Mouse (Mus musculus) hindbrain, embryonic 13.5 days (tissue): ENCODE results near the gene Pola1. TPM values are rescaled to one million over a fixed set of nuclear protein-coding genes. Genes with fewer than 3 reads are reported as not detected.
"Not testable (repeated sequence)": the region's sequence is repeated elsewhere in the genome, so short reads cannot be mapped to it uniquely, and the experiment has no call there.

ENCODE experiments used
- ATAC-seq: fragments of 200-750 bp; cut with Nextera tagmentation; 2 replicates; pipeline ENCODE4 v1.8.0; 2017; ENCODE audit warnings: moderate TSS enrichment; ENCODE audit not compliant: low FRiP score
- H3K27ac ChIP-seq: fragments of 300-500 bp; sonication (generic); 2 replicates; pipeline ENCODE4 v1.5.1; 2015; ENCODE audit warnings: inconsistent platforms, mild to moderate bottlenecking, moderate library complexity
- H3K27me3 ChIP-seq: fragments of 300-500 bp; sonication (generic); 2 replicates; pipeline ENCODE4 v1.6.1; 2015; ENCODE audit warnings: mild to moderate bottlenecking, inconsistent platforms
- H3K36me3 ChIP-seq: fragments of 300-500 bp; sonication (generic); 2 replicates; pipeline ENCODE4 v1.6.1; 2015; ENCODE audit warnings: mild to moderate bottlenecking, inconsistent platforms
- H3K4me1 ChIP-seq: fragments of 300-500 bp; sonication (generic); replicated peaks from 2 replicates; pipeline ENCODE4 v1.6.1; 2015; ENCODE audit warnings: inconsistent platforms
- H3K4me2 ChIP-seq: fragments of 300-500 bp; sonication (generic); 2 replicates; pipeline ENCODE4 v1.6.1; 2015; ENCODE audit warnings: inconsistent platforms, mild to moderate bottlenecking, moderate library complexity
- H3K4me3 ChIP-seq: fragments of 300-500 bp; sonication (generic); 2 replicates; pipeline ENCODE4 v1.5.1; 2015; ENCODE audit warnings: mild to moderate bottlenecking, inconsistent platforms
- H3K9ac ChIP-seq: fragments of 300-500 bp; sonication (generic); 2 replicates; pipeline ENCODE4 v1.6.1; 2015; ENCODE audit warnings: mild to moderate bottlenecking, inconsistent platforms
- H3K9me3 ChIP-seq: fragments of 300-500 bp; sonication (generic); 2 replicates; pipeline ENCODE4 v1.6.1; 2016; ENCODE audit warnings: inconsistent platforms
- WGBS: fragments of 180-500 bp; shearing (Covaris S2); methylation state at CpG from one replicate; pipeline ENCODE4 v1.1.7; 2015; 5-methylcytosine and 5-hydroxymethylcytosine counted together
- polyA plus RNA-seq: library from polyadenylated mRNA; unstranded; fragments of >200 nt; fragmentation: Nextera tagmentation; extraction: Ambion mirVana; gene quantifications from 2 replicates; pipeline ENCODE4 v1.2.1, GENCODE M21; 2015

Pola1 gene
- polyA plus RNA-seq, 1 experiment from 2014 or later, result 5.4 TPM

- H3K4me1 ChIP-seq, H3K4me2 ChIP-seq, H3K4me3 ChIP-seq, H3K27me3 ChIP-seq, H3K9me3 ChIP-seq, H3K36me3 ChIP-seq, H3K9ac ChIP-seq, H3K27ac ChIP-seq, ATAC-seq: not testable (repeated sequence)
Measured at GRCm38 (mm10) chrX:93400871-93401270, 231.1 kb downstream of the Pola1 start.

GRCm38 (mm10) chrX:93397089-93397488 lies 234.9 kb downstream of the Pola1 start:
- Histone ChIP-seq H3K4me3 (no peak overlapping the region), H3K4me1 (no peaks in the 10 kb centered on the region), H3K27me3 (no peaks in the 10 kb centered on the region), H3K36me3 (no peaks in the 10 kb centered on the region), H3K9ac (no peak overlapping the region), H3K4me2 (no peak overlapping the region), H3K27ac (no peak overlapping the region), H3K9me3 (no peaks in the 10 kb centered on the region)
- WGBS, result 87% methylated on average over 3 of the region's 3 CpGs
- no peak for ATAC-seq

DNA sequence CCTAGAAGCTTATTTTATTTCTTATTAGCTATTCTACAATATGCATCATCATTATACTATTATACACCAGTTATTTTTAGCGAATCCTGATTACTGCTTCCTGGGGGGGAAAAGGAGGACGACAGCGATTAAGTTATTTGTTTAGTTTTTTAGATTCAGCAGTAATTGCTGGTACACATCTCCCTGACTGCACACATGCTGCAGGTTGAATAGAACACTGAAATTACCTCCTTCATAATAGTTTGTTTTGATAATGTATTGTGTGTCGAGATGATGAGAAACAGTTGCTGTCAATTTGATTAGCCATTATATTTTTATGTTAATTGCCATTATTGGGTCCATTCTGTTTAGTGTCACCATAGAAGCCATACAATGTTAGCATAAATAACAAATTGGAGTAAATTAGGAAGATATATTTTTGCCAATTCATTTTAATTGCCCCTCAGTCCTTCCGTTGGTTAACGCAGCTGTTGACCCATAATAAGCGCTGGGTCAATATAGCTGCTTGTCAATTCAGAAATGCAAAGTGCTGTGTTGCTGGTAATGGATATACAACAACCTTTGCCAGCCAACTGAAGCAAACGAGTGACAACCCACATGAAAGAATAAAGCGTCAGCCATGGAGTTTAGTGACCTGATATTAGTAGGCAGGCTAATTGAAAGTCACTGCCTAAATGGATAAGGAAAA lies 254.5 kb downstream of the Pola1 start:
- Histone ChIP-seq H3K9me3 (no peaks in the 10 kb centered on the region), H3K4me1 (no peaks in the 10 kb centered on the region), H3K9ac (no peak overlapping the region), H3K27ac (no peak overlapping the region), H3K4me2 (no peak overlapping the region), H3K36me3 (no peaks in the 10 kb centered on the region), H3K4me3 (no peak overlapping the region), H3K27me3 (no peaks in the 10 kb centered on the region)
- ATAC-seq, result no peak
- WGBS, result 67% methylated on average over 9 of the region's 9 CpGs

DNA sequence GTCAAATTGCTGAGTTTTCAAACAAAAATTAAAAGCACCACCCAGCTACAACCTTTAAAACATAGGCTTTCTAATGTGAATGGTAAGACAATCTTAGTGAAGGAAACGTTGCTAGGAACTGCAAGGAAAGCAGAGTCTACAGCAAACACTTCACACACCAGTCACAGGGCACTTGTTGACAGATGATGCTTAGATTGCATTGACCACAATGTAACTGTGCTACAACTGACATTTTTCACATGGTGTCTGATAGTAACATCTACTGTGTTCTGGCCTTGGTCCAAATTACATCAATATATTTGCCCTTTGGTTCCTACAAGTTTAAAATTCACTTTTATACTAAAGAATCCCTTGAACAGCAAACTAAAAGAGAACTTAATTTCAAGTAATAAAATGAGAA lies 258.5 kb downstream of the Pola1 start:
- no peak overlapping the region for H3K4me3 ChIP-seq
- 66% methylated on average over 1 of the region's 1 CpGs for WGBS
- no peak overlapping the region for H3K9ac ChIP-seq
- H3K27ac ChIP-seq, result no peak overlapping the region
- no peaks in the 10 kb centered on the region for H3K27me3 ChIP-seq
- H3K4me2 ChIP-seq, result no peak overlapping the region
- ATAC-seq, result no peak
- H3K4me1 ChIP-seq, result no peaks in the 10 kb centered on the region
- no peaks in the 10 kb centered on the region for H3K9me3 ChIP-seq
- no peaks in the 10 kb centered on the region for H3K36me3 ChIP-seq

- H3K36me3 ChIP-seq, result no peaks in the 10 kb centered on the region
- H3K9me3 ChIP-seq, result no peaks in the 10 kb centered on the region
- no peaks in the 10 kb centered on the region for H3K4me1 ChIP-seq
- no peak overlapping the region for H3K9ac ChIP-seq
- no peak overlapping the region for H3K4me3 ChIP-seq
- H3K27ac ChIP-seq, result no peak overlapping the region
- no peak for ATAC-seq
- no peaks in the 10 kb centered on the region for H3K27me3 ChIP-seq
- WGBS, result 80% methylated on average over 1 of the region's 1 CpGs
- no peak overlapping the region for H3K4me2 ChIP-seq
Measured at GRCm38 (mm10) chrX:93369708-93370107, 262.2 kb downstream of the Pola1 start.

- Histone ChIP-seq H3K27me3 (no peaks in the 10 kb centered on the region), H3K9me3 (no peaks in the 10 kb centered on the region), H3K9ac (no peak overlapping the region), H3K27ac (no peak overlapping the region), H3K4me3 (no peak overlapping the region), H3K36me3 (no peaks in the 10 kb centered on the region), H3K4me1 (no peaks in the 10 kb centered on the region), H3K4me2 (no peak overlapping the region)
- no peak for ATAC-seq
- WGBS, result 90% methylated on average over 3 of the region's 3 CpGs
Measured at GRCm38 (mm10) chrX:93368211-93368610, 263.7 kb downstream of the Pola1 start.

DNA sequence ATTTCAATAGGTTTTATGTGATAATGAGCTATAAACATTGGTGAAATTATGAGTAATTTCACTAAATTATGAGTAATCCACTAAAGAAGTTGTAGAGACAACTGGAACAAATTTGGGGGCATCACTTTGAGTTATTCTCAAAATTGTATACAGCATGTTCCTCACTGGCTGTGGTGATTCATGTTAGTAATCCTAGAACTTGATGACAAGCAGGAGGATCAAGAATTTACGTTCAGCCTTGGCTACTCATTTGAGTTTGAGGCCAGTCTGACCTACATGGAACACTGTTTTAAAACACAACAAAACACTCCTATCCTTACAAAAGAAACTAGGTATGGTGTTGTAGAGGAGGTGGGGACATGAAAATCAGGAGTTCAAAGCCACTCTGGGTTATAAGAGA lies 310.6 kb downstream of the Pola1 start:
- no peak overlapping the region for H3K4me3 ChIP-seq
- no peak overlapping the region for H3K9ac ChIP-seq
- no peak for ATAC-seq
- WGBS, result 88% methylated on average over 1 of the region's 1 CpGs
- no peaks in the 10 kb centered on the region for H3K9me3 ChIP-seq
- H3K36me3 ChIP-seq, result no peaks in the 10 kb centered on the region
- no peaks in the 10 kb centered on the region for H3K27me3 ChIP-seq
- H3K4me1 ChIP-seq, result no peaks in the 10 kb centered on the region
- no peak overlapping the region for H3K4me2 ChIP-seq
- H3K27ac ChIP-seq, result no peak overlapping the region

DNA sequence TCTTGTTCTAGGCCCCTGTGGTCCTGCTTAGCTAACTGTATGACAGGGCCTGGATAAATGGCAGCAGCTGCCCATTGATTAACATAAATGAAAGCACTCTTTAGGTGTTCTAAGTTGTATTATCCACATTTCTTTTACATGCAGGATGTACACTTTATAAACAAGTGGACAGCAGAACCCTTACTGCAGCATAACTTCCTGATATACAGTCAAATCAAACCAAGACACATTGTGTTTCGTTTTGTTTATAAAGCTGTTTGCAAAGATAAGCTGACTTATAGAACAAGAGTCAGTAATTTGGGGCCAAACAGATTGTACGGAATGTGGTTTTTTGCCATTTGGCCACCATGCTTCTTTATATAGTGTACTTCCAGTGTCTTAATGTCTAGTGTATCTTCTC lies 312.0 kb downstream of the Pola1 start:
- H3K9ac ChIP-seq, result no peak overlapping the region
- H3K27ac ChIP-seq, result no peak overlapping the region
- no peak overlapping the region for H3K4me3 ChIP-seq
- H3K4me1 ChIP-seq, result no peaks in the 10 kb centered on the region
- no peaks in the 10 kb centered on the region for H3K36me3 ChIP-seq
- H3K9me3 ChIP-seq, result no peaks in the 10 kb centered on the region
- H3K4me2 ChIP-seq, result no peak overlapping the region
- H3K27me3 ChIP-seq, result no peaks in the 10 kb centered on the region
- WGBS, result 76% methylated on average over 2 of the region's 2 CpGs
- ATAC-seq, result no peak

DNA sequence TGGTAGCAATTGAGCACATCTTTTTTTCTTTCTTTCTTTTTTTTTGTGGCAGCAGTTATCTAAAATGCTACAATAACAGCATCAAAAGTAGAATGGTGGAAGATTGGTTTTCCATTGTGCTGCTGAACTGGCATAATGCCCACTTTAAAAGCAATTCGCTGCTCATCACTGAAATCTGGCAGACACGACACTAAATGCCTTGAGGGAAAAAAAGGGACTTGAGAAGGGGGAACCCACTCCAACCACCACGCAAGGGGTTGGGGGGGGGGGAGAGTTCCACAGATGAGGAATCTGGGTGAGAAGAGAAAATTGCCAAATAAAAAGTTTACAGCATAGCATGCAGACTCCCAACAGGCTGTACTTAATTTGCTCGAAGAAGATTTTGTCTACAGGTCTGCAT lies 314.4 kb downstream of the Pola1 start:
- WGBS, result 49% methylated on average over 4 of the region's 4 CpGs
- Histone ChIP-seq H3K4me2 (no peak overlapping the region), H3K27me3 (no peaks in the 10 kb centered on the region), H3K4me1 (no peaks in the 10 kb centered on the region), H3K27ac (no peak overlapping the region), H3K9me3 (no peaks in the 10 kb centered on the region), H3K4me3 (no peak overlapping the region), H3K9ac (no peak overlapping the region), H3K36me3 (no peaks in the 10 kb centered on the region)
- ATAC-seq, result no peak

DNA sequence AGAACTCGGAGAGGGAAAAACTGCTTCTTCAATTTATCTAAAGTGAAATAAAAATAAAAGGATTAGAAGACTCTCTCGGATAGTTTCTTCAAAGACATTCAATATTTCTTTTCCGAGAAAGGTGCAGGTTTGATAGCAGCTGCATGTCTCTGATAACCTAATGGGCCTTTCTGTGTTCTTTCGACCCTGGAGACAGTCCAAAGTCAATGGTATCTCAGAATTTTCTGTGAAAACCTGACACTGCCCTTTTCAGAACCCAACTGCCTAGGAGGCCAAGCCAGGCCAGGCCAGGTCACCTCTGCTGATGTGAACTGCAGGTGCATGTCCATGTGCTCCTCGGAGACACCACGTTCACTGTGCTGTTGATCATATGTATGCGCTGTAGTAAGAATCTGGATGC lies 326.2 kb downstream of the Pola1 start:
- 91% methylated on average over 7 of the region's 7 CpGs for WGBS
- Histone ChIP-seq H3K27me3 (peaks cover 59% of the 10 kb centered on the region), H3K4me2 (no peak overlapping the region), H3K9ac (no peak overlapping the region), H3K36me3 (no peaks in the 10 kb centered on the region), H3K9me3 (no peaks in the 10 kb centered on the region), H3K4me3 (no peak overlapping the region), H3K27ac (no peak overlapping the region), H3K4me1 (no peaks in the 10 kb centered on the region)
- ATAC-seq, result no peak

DNA sequence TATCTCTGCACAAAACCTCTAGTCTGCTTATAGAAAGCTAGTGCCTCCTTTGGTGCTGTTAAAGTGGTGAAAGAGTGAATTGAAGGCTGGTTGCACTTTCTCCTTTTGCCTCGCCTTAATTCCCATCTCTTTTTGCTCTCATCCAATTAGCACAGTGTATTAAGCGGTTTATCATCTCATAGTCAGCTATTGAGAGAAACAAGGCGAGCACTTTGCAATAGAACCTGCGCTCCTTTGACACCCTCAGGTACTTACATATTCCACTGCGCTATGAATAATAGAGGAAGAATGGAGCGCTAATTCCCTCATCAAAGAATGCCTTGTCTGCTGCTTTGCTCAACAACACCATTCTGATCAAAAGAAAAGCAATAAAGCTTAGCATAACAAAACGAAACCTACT lies 330.2 kb downstream of the Pola1 start:
- H3K4me2 ChIP-seq, result no peak overlapping the region
- H3K4me3 ChIP-seq, result no peak overlapping the region
- ATAC-seq, result no peak
- H3K27me3 ChIP-seq, result peaks cover 84% of the 10 kb centered on the region
- H3K9me3 ChIP-seq, result no peaks in the 10 kb centered on the region
- 14% methylated on average over 7 of the region's 7 CpGs for WGBS
- H3K9ac ChIP-seq, result no peak overlapping the region
- no peaks in the 10 kb centered on the region for H3K36me3 ChIP-seq
- 0 out of 2 replicates have a peak, but pooled peaks cover 9% of the 10 kb centered on the region for H3K4me1 ChIP-seq
- no peak overlapping the region for H3K27ac ChIP-seq

DNA sequence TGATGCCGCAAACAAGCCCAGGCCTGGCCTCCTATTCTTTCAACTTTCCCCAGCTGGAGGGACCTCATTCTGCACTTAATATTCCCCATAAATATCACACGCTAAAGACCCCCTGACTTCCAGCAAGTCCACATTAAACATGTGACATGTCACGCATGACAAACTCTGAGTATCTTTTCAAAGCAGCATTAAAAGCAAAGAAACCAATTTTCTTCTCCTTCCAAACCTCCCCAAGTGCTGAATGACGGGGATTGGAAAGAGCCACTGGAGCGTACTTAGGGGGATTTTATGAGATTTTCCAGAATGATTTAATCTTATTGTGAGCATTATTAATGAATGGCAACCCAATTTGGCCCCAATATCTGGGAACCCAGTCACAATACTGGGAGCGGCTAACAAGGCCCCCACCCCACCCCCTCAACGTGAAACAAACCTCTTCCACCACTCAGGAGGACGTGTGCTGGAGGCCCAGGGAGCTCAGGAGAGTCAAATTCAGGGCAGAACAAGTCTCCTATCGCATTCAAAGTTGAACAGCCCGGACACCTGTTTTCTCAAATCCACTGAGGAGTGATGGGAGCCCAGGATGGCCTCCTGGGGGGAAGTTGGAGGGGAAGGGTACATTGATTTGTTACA lies 331.7 kb downstream of the Pola1 start:
- H3K27me3 ChIP-seq, result peaks cover 83% of the 10 kb centered on the region
- no peaks in the 10 kb centered on the region for H3K9me3 ChIP-seq
- no peak overlapping the region for H3K9ac ChIP-seq
- 0 out of 2 replicates have a peak, but pooled peaks cover 9% of the 10 kb centered on the region for H3K4me1 ChIP-seq
- ATAC-seq, result no peak
- no peak overlapping the region for H3K4me2 ChIP-seq
- no peaks in the 10 kb centered on the region for H3K36me3 ChIP-seq
- H3K4me3 ChIP-seq, result no peak overlapping the region
- no peak overlapping the region for H3K27ac ChIP-seq
- 26% methylated on average over 10 of the region's 10 CpGs for WGBS

- Histone ChIP-seq H3K27me3 (peaks cover 87% of the 10 kb centered on the region), H3K36me3 (no peaks in the 10 kb centered on the region), H3K4me3 (no peak overlapping the region), H3K4me1 (0 out of 2 replicates have a peak, but pooled peaks cover 9% of the 10 kb centered on the region), H3K9ac (no peak overlapping the region), H3K4me2 (no peak overlapping the region), H3K9me3 (no peaks in the 10 kb centered on the region), H3K27ac (no peak overlapping the region)
- 17% methylated on average over 6 of the region's 6 CpGs for whole genome bisulfite sequencing
- no peak for ATAC-seq
Measured at GRCm38 (mm10) chrX:93299771-93300170, 332.2 kb downstream of the Pola1 start.
